Mouse (Mus musculus): Measurements from ENCODE around the gene Atp6v0b.

GRCm38 (mm10) chr4:117885093-117885492, 2.0 kb downstream of the Atp6v0b start:
- TF ChIP-seq CTCF (IDR thresholded peaks at IDR 0.05; ENCODE audit: borderline replicate concordance, control insufficient read depth, extremely low read depth, insufficient read depth, low read length, poor library complexity) (no peak), POLR2A (IDR thresholded peaks at IDR 0.05; ENCODE audit: control insufficient read depth, extremely low read depth, insufficient read depth, low read length, poor library complexity) (no peak)
